Mouse (Mus musculus) kidney, adult 2 months (tissue): ENCODE results near the gene Polh.

Source experiments
- CTCF ChIP-seq: fragments of 200-500 bp; conservative IDR thresholded peaks from 2 replicates; pipeline ENCODE4 v1.5.1; 2011; ENCODE audit warnings: low read depth, mild to moderate bottlenecking, control low read depth, low read length, moderate library complexity, mixed read lengths; ENCODE audit not compliant: insufficient read depth, insufficient read length
- POLR2A ChIP-seq: fragments of 200-500 bp; IDR thresholded peaks from one replicate; pipeline ENCODE4 v1.6.1; 2011; ENCODE audit warnings: low read depth, low read length, control low read depth

DNA sequence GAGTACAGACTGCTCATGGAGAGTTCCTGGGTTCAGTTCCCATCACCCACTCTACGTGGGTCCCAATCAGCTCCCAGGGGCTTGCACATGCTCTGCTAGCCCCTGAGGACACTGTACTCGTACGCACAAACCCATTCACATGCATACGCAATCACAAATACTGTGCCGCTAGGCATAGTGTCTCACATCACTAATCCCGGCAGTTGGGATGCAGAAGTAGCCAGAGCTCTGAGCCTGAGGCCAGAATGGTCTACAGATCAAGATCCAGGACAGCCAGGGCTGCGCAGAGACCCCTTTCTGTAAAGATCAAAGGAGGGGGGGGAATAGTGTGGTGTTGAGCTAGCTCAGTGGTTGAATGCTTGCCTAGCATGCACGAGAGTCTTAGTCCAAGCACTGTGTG lies 45.3 kb downstream of the Polh start:
- TF ChIP-seq CTCF (no peak), POLR2A (no peak)
